Mouse (Mus musculus) erythroblast, embryonic 14.5 days (primary cell): Measurements from ENCODE around the gene Rasip1.

Experiments used
- GATA1 ChIP-seq: IDR thresholded peaks from 2 replicates; pipeline ENCODE4 v1.6.1; 2012; ENCODE audit warnings: low read length, inconsistent platforms, mixed read lengths
- TAL1 ChIP-seq: IDR thresholded peaks from 3 replicates; pipeline ENCODE4 v1.6.1; 2012; ENCODE audit warnings: low read length, inconsistent platforms, mixed read lengths

GRCm38 (mm10) chr7:45678513-45678912, 51.2 kb downstream of the Rasip1 start:
- TF ChIP-seq GATA1 = no peak
- no peak for TF ChIP-seq TAL1
